Mouse (Mus musculus) heart, postnatal 14 days (tissue): ENCODE data around the gene Rack1. TPM values are rescaled to one million over a fixed set of nuclear protein-coding genes. Genes with fewer than 3 reads are reported as not detected.

ENCODE experiments used
- DNase-seq, 2 experiments: peaks; one replicate each; pipeline ENCODE4 v3.0.0; 2021 to 2022
- intact Hi-C: fragments of 180-260 bp; cut with DNase I; formaldehyde crosslinking; loops from one replicate; pipeline ENCODE4 v1.15.1; 2025
- total RNA-seq, 2 experiments: library from RNA; stranded (reverse); gene quantifications; 2 replicates each; pipeline ENCODE4 v1.2.3; 2021

Gene Rack1
- total RNA-seq, 2 experiments from 2014 or later, result 400 to 478 TPM

DNA sequence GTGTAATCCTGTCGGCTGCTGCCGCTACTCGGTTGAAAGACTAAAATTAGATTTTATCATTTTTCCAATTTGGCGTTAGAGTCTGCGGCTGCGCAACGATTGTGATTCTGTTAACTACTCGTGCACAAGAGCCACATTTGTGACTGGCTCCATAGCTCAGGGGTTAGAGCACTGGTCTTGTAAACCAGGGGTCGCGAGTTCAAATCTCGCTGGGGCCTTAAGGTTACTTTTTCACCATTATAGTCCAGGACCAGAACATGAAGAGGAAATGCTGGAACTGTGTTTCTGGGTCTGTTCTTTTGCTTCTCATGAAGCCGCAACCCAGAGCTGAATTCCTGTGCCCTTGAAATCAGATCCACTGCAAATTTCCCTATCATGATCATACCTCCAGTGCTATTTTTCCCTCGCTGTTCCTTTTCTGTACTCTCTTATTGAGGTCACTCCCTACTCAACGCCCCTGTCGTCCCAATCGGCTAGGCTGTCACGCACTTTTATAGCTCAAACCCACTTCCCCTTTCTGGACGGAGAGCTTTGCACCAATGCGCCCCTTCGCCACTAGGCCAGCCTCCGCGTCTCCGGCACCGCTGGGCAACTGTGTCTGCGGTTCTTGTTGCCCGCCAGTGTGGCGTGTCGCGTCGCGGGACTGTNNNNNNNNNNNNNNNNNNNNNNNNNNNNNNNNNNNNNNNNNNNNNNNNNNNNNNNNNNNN, 53.5 kb downstream of the Rack1 start:
- DNase-seq, result peak; percentile 87 to 90
- intact Hi-C loops, result loop anchor here (1.0 kb wide), 2 partner anchors 14 to 18 kb away; no protein-coding TSS in a partner anchor

Other genes starting within 250 kb of the Rack1 start
- 10 to 100 TPM; 26.4 to 27.0 TPM for gene Trim41, start 17.0 kb downstream of the Rack1 start, total RNA-seq
- 10 to 100 TPM; 23.4 to 23.9 TPM for gene Trim7, start 25.8 kb downstream of the Rack1 start, total RNA-seq
- gene Gm12184, start 26.3 kb downstream of the Rack1 start, total RNA-seq, result 1 to 10 TPM; 2.6 to 3.0 TPM
- gene Irgm1, start 71.4 kb downstream of the Rack1 start, total RNA-seq, result 1 to 10 TPM; 7.1 to 7.2 TPM
- gene Gm5431, start 101.9 kb downstream of the Rack1 start, total RNA-seq, result 1 to 10 TPM in 1 of 2 experiments, under 1 TPM in 1; 0.85 to 1.3 TPM
- gene Psme2b, start 145.9 kb downstream of the Rack1 start, total RNA-seq, result 1 to 10 TPM; 2.0 to 2.8 TPM
- gene Olfr56, start 178.6 kb downstream of the Rack1 start, total RNA-seq, result under 1 TPM in 1 of 2 experiments, not detected in 1; 0.17 TPM
- 1 to 10 TPM; 4.0 to 4.4 TPM for gene 9930111J21Rik1, start 179.1 kb downstream of the Rack1 start, total RNA-seq
- under 1 TPM; 0.45 to 0.61 TPM for gene Gm12185, start 191.9 kb downstream of the Rack1 start, total RNA-seq
- gene Tgtp1, start 193.8 kb downstream of the Rack1 start, total RNA-seq, result under 1 TPM; 0.91 to 1.00 TPM